Mouse (Mus musculus) hindbrain, embryonic 16.5 days (tissue): ENCODE data around the gene Slain2. TPM values are rescaled to one million over a fixed set of nuclear protein-coding genes. Genes with fewer than 3 reads are reported as not detected.

ENCODE experiments used
- ATAC-seq: fragments of 200-750 bp; cut with Nextera tagmentation; 2 replicates; pipeline ENCODE4 v1.8.0; 2017; ENCODE audit warnings: moderate TSS enrichment, moderate library complexity
- H3K27ac ChIP-seq: fragments of 300-500 bp; sonication (generic); 2 replicates; pipeline ENCODE4 v1.5.1; 2014; ENCODE audit warnings: low read depth, mild to moderate bottlenecking, control low read depth, low read length, moderate library complexity
- H3K27me3 ChIP-seq: fragments of 300-500 bp; sonication (generic); replicated peaks from 2 replicates; pipeline ENCODE4 v1.6.1; 2014; ENCODE audit warnings: low read length; ENCODE audit not compliant: control insufficient read depth, insufficient read depth
- H3K36me3 ChIP-seq: fragments of 300-500 bp; sonication (generic); 2 replicates; pipeline ENCODE4 v1.6.1; 2014; ENCODE audit warnings: mild to moderate bottlenecking, low read length, moderate library complexity, mixed read lengths; ENCODE audit not compliant: control insufficient read depth, insufficient read depth
- H3K4me1 ChIP-seq: fragments of 300-500 bp; sonication (generic); 2 replicates; pipeline ENCODE4 v1.6.1; 2014; ENCODE audit warnings: low read depth, low read length; ENCODE audit not compliant: control insufficient read depth, insufficient read depth
- H3K4me2 ChIP-seq: fragments of 300-500 bp; sonication (generic); 2 replicates; pipeline ENCODE4 v1.6.1; 2014; ENCODE audit warnings: mild to moderate bottlenecking, low read length, control low read depth, moderate library complexity
- H3K4me3 ChIP-seq: fragments of 300-500 bp; sonication (generic); 2 replicates; pipeline ENCODE4 v1.5.1; 2014; ENCODE audit warnings: mild to moderate bottlenecking, low read length, control low read depth, moderate library complexity
- H3K9ac ChIP-seq: fragments of 300-500 bp; sonication (generic); 2 replicates; pipeline ENCODE4 v1.6.1; 2014; ENCODE audit warnings: low read depth, mild to moderate bottlenecking, control low read depth, low read length, moderate library complexity
- H3K9me3 ChIP-seq: fragments of 300-500 bp; sonication (generic); 2 replicates; pipeline ENCODE4 v1.6.1; 2014; ENCODE audit warnings: mild to moderate bottlenecking, low read length, moderate library complexity; ENCODE audit not compliant: control insufficient read depth
- WGBS: fragments of 180-500 bp; shearing (Covaris S2); extraction: QIAGEN DNeasy Blood & Tissue Kit; methylation state at CpG from one replicate; pipeline ENCODE4 v1.1.7; 2014; 5-methylcytosine and 5-hydroxymethylcytosine counted together
- polyA plus RNA-seq: library from polyadenylated mRNA; unstranded; fragments of >200 nt; fragmentation: Nextera tagmentation; extraction: Ambion mirVana; gene quantifications from 2 replicates; pipeline ENCODE4 v1.2.1, GENCODE M21; 2015

Slain2 gene
- polyA plus RNA-seq, 1 experiment from 2014 or later = 12.6 TPM

GRCm38 (mm10) chr5:72910373-72910772 is 3.7 kb upstream of the Slain2 start:
- no peak overlapping the region for H3K4me3 ChIP-seq
- ATAC-seq = no peak
- no peaks in the 10 kb centered on the region for H3K36me3 ChIP-seq
- no peak overlapping the region for H3K9ac ChIP-seq
- H3K4me1 ChIP-seq = no peaks in the 10 kb centered on the region; the same call in 1 of the 2 replicates
- H3K27ac ChIP-seq = no peak overlapping the region
- no peaks in the 10 kb centered on the region for H3K27me3 ChIP-seq
- H3K9me3 ChIP-seq = no peaks in the 10 kb centered on the region
- no peak overlapping the region for H3K4me2 ChIP-seq
- WGBS = 90% methylated on average over 1 of the region's 1 CpGs

GRCm38 (mm10) chr5:72911284-72911683 is 2.8 kb upstream of the Slain2 start:
- Histone ChIP-seq H3K9ac (no peak overlapping the region), H3K27ac (no peak overlapping the region), H3K27me3 (no peaks in the 10 kb centered on the region), H3K4me2 (no peak overlapping the region), H3K9me3 (no peaks in the 10 kb centered on the region), H3K36me3 (no peaks in the 10 kb centered on the region), H3K4me1 (peaks cover 8% of the 10 kb centered on the region), H3K4me3 (no peak overlapping the region)
- 90% methylated on average over 3 of the region's 3 CpGs for WGBS
- ATAC-seq = no peak

- under 1% methylated on average over 64 of the region's 66 CpGs for WGBS
- H3K27me3 ChIP-seq = no peaks in the 10 kb centered on the region
- H3K27ac ChIP-seq = peak overlapping the region; percentile 98
- H3K36me3 ChIP-seq = no peaks in the 10 kb centered on the region
- ATAC-seq = peak; percentile 64
- H3K4me1 ChIP-seq = peaks cover 17% of the 10 kb centered on the region
- H3K9me3 ChIP-seq = no peaks in the 10 kb centered on the region
- peak overlapping the region; percentile 100 for H3K9ac ChIP-seq
- peak overlapping the region; percentile 82 for H3K4me2 ChIP-seq
- H3K4me3 ChIP-seq = peak overlapping the region; percentile 99
Measured at GRCm38 (mm10) chr5:72914633-72915561, 793 bp downstream of the Slain2 start.

GRCm38 (mm10) chr5:72916048-72916447 is 1.9 kb downstream of the Slain2 start:
- H3K9me3 ChIP-seq = no peaks in the 10 kb centered on the region
- no peaks in the 10 kb centered on the region for H3K36me3 ChIP-seq
- WGBS = 48% methylated on average over 4 of the region's 4 CpGs
- no peak overlapping the region for H3K27ac ChIP-seq
- H3K9ac ChIP-seq = peak overlapping the region; percentile 100
- H3K4me3 ChIP-seq = peak overlapping the region; percentile 99
- H3K4me1 ChIP-seq = peaks cover 17% of the 10 kb centered on the region
- no peaks in the 10 kb centered on the region for H3K27me3 ChIP-seq
- H3K4me2 ChIP-seq = peak overlapping the region; percentile 82
- no peak for ATAC-seq

GRCm38 (mm10) chr5:72916851-72917250 is 2.7 kb downstream of the Slain2 start:
- peaks cover 17% of the 10 kb centered on the region for H3K4me1 ChIP-seq
- H3K27me3 ChIP-seq = no peaks in the 10 kb centered on the region
- H3K9ac ChIP-seq = no peak overlapping the region; the same call in 1 of the 2 replicates
- no peak for ATAC-seq
- 0 out of 2 replicates have a peak overlapping the region, but pooled peaks have one; percentile 99 for H3K4me3 ChIP-seq
- peak overlapping the region; percentile 82 for H3K4me2 ChIP-seq
- 80% methylated on average over 1 of the region's 1 CpGs for WGBS
- no peaks in the 10 kb centered on the region for H3K36me3 ChIP-seq
- H3K9me3 ChIP-seq = no peaks in the 10 kb centered on the region
- H3K27ac ChIP-seq = no peak overlapping the region

GRCm38 (mm10) chr5:72920416-72920815 is 6.3 kb downstream of the Slain2 start:
- Histone ChIP-seq H3K36me3 (no peaks in the 10 kb centered on the region), H3K9ac (no peak overlapping the region), H3K9me3 (no peaks in the 10 kb centered on the region), H3K4me1 (peaks cover 21% of the 10 kb centered on the region), H3K27ac (no peak overlapping the region), H3K4me3 (no peak overlapping the region), H3K27me3 (no peaks in the 10 kb centered on the region), H3K4me2 (no peak overlapping the region)
- WGBS = 80% methylated on average over 4 of the region's 4 CpGs
- ATAC-seq = no peak

- Histone ChIP-seq H3K27me3 (no peaks in the 10 kb centered on the region), H3K27ac (no peak overlapping the region), H3K9ac (no peak overlapping the region), H3K4me3 (no peak overlapping the region), H3K9me3 (no peaks in the 10 kb centered on the region), H3K4me1 (peaks cover 14% of the 10 kb centered on the region), H3K36me3 (no peaks in the 10 kb centered on the region), H3K4me2 (no peak overlapping the region)
- ATAC-seq = no peak
- WGBS = 78% methylated on average over 8 of the region's 8 CpGs
Measured at GRCm38 (mm10) chr5:72921171-72921570, 7.1 kb downstream of the Slain2 start.

- H3K4me1 ChIP-seq = peaks cover 3% of the 10 kb centered on the region; the same call in 1 of the 2 replicates
- no peaks in the 10 kb centered on the region for H3K27me3 ChIP-seq
- no peak overlapping the region for H3K9ac ChIP-seq
- no peaks in the 10 kb centered on the region for H3K36me3 ChIP-seq
- H3K4me2 ChIP-seq = no peak overlapping the region
- no peaks in the 10 kb centered on the region for H3K9me3 ChIP-seq
- H3K27ac ChIP-seq = no peak overlapping the region
- no peak overlapping the region for H3K4me3 ChIP-seq
- no peak for ATAC-seq
- 92% methylated on average over 3 of the region's 3 CpGs for WGBS
Measured at GRCm38 (mm10) chr5:72922796-72923195, 8.7 kb downstream of the Slain2 start.

GRCm38 (mm10) chr5:72927074-72927473 is 13.0 kb downstream of the Slain2 start:
- ATAC-seq = no peak
- no peak overlapping the region for H3K4me2 ChIP-seq
- H3K27me3 ChIP-seq = no peaks in the 10 kb centered on the region
- H3K27ac ChIP-seq = no peak overlapping the region
- no peak overlapping the region for H3K4me3 ChIP-seq
- H3K36me3 ChIP-seq = no peaks in the 10 kb centered on the region
- peaks cover 3% of the 10 kb centered on the region; the same call in 1 of the 2 replicates for H3K4me1 ChIP-seq
- no peaks in the 10 kb centered on the region for H3K9me3 ChIP-seq
- H3K9ac ChIP-seq = no peak overlapping the region
